Mouse (Mus musculus) heart, adult 2 months (tissue): ENCODE data around the gene Fam234b.

ENCODE experiments used
- CTCF ChIP-seq: fragments of 200-600 bp; IDR thresholded peaks from 2 replicates; pipeline ENCODE4 v1.8.1; 2022; ENCODE audit warnings: antibody characterized with exemption, mild to moderate bottlenecking, moderate library complexity
- EP300 ChIP-seq: fragments of 200-500 bp; IDR thresholded peaks from 2 replicates; pipeline ENCODE4 v1.6.1; 2011; ENCODE audit warnings: low read depth, low read length, control low read depth; ENCODE audit not compliant: insufficient read depth
- POLR2A ChIP-seq: fragments of 200-500 bp; IDR thresholded peaks from 2 replicates; pipeline ENCODE4 v1.6.1; 2011; ENCODE audit warnings: mild to moderate bottlenecking, low read depth, low read length, control low read depth; ENCODE audit not compliant: insufficient read depth

DNA sequence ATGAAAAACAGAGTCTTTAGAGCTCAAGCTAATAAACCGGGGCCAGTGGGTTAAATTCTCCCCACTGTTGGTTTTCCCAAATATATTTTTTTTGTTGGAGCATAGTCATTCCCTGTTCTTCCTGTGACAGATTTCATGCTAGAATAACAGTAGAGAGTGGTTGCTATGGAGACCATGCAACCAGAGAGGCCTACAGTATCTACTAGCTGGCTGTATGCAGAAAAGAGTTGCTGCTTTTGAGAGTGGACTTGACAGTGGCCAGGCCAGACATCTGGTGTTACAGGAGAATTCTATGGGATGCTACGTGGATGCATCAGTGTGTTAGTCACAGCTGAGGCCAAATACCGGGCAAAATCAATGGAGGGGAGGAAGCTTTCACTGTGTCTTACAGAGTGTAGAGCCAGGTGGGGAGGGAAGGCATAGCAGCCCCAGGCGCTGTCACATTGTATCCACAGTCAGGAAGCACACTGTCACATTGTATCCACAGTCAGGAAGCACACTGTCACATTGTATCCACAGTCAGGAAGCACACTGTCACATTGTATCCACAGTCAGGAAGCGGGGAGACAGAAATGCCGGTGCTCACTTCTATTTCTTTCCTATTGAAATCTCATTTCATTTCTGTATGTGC lies 26.1 kb downstream of the Fam234b start:
- TF ChIP-seq CTCF (no peak), POLR2A (no peak), EP300 (no peak)
